Mouse (Mus musculus): ENCODE measurements around the gene Rgp1. TPM values are rescaled to one million over a fixed set of nuclear protein-coding genes. Genes with fewer than 3 reads are reported as not detected.

Gene Rgp1
- total and polyA plus RNA-seq, 3 experiments: 17.1 to 47.6 TPM; not detected in 1

GRCm38 (mm10) chr4:43561997-43562768 lies 16.3 kb upstream of the Rgp1 start, which contains the start of the genes Creb3 and Tln1 (continued):
- TF ChIP-seq HCFC1 (IDR thresholded peaks at IDR 0.05; ENCODE audit: low read depth, low read length) (peak; percentile 95), ZKSCAN1 (IDR thresholded peaks at IDR 0.05; ENCODE audit: low read depth, low read length) (no peak), JUND (IDR thresholded peaks at IDR 0.05; ENCODE audit: low read depth, low read length) (no peak), GATA1 (IDR thresholded peaks at IDR 0.05; ENCODE audit: low read depth, low read length) (no peak), MXI1 (IDR thresholded peaks at IDR 0.05; ENCODE audit: low read depth, low read length) (peak; percentile 80), NELFE (IDR thresholded peaks at IDR 0.05; ENCODE audit: low read depth, low read length) (peak; percentile 69)

DNA sequence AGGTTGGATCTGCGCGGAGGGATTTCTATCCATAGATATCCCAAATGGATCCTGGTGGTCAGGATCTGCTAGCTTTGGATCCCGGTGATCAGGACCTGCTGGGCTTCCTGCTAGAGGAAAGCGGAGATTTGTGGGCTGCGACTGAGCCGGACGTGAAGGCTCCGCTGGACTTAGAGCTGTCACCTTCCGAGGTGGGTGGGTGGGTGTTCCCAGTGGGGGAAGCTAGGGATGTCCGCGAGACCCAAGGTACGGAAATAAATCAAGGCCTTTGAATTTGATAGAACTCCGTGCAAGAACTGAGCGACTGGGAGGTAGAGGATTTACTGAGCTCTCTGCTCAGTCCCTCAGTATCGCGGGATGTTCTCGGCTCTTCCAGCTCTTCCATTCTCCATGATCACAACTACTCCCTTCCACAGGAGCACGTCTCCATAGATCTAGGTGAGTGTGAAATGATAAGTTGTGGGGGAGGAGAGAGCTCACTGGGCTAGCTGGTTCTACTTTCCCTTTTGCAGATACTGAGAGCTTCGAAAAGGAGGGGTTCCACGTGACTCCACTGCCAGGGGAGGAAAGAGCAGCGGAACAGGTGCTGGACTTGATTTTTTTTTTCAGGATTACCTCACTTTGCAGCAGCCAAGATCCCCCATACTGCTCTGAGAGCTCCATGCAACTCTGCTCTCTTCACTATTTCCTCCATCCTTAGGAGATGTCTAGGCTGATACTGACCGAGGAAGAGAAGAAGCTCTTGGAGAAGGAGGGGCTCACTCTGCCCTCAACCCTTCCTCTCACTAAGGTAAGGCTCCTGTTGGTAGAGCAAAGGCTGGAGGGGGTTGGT lies 15.5 kb upstream of the Rgp1 start:
- TF ChIP-seq KAT2A (conservative IDR thresholded peaks at IDR 0.05; ENCODE audit: low read depth, low read length) (peak; percentile 11), USF1 (IDR thresholded peaks at IDR 0.05; ENCODE audit: low read depth, low read length) (peak; percentile 65), ZC3H11A (IDR thresholded peaks at IDR 0.05; ENCODE audit: low read depth, low read length) (no peak), ETS1 (IDR thresholded peaks at IDR 0.05; ENCODE audit: low read depth, low read length) (0 out of 2 replicates have a peak, but pooled peaks have one; percentile 7), MXI1 (IDR thresholded peaks at IDR 0.05; ENCODE audit: low read depth, low read length) (peak; percentile 31; the same call in 1 of the 2 replicates), USF2 (IDR thresholded peaks at IDR 0.05; ENCODE audit: borderline replicate concordance in 1 of 2, insufficient read depth in 1 of 2, low read depth in 1 of 2, low read length in 2 of 2) (no peak), NELFE (IDR thresholded peaks at IDR 0.05; ENCODE audit: low read depth, low read length) (peak; percentile 20; the same call in 1 of the 2 replicates), MAX (IDR thresholded peaks at IDR 0.05; ENCODE audit: low read length) (peak; percentile 68; the same call in 1 of the 2 replicates), HCFC1 (IDR thresholded peaks at IDR 0.05; ENCODE audit: low read depth, low read length) (peak; percentile 18; the same call in 1 of the 2 replicates), NRF1 (IDR thresholded peaks at IDR 0.05; ENCODE audit: insufficient read depth, low read depth, low read length, poor library complexity, severe bottlenecking) (no peak), MYC (IDR thresholded peaks at IDR 0.05; ENCODE audit: low read depth, low read length) (0 out of 2 replicates have a peak, but pooled peaks have one; percentile 25)

More for the DNA sequence above, 15.5 kb upstream of the Rgp1 start:
- H3K9me3 ChIP-seq (replicated peaks; ENCODE audit: insufficient read depth, low read length): no peaks in the 10 kb centered on the region
- peaks cover 22 to 38% of the 10 kb centered on the region in 2 experiments for H3K4me1 ChIP-seq (ENCODE audit: control insufficient read depth in 1 of 2, insufficient read depth in 2 of 2, low read length in 2 of 2)
- DNase-seq (ENCODE audit: low read depth, low spot score): peak; percentile 65
- no peaks in the 10 kb centered on the region for H3K27me3 ChIP-seq (ENCODE audit: control insufficient read depth in 1 of 2, insufficient read depth in 2 of 2, low read length in 2 of 2)
- peak overlapping the region; percentile 61 for H3K27ac ChIP-seq (ENCODE audit: control insufficient read depth, low read depth, low read length)
- H3K4me3 ChIP-seq (ENCODE audit: control insufficient read depth in 1 of 2, insufficient read depth in 1 of 2, low read depth in 2 of 2, low read length in 2 of 2): peak overlapping the region; percentile 82
- peak overlapping the region; percentile 67 for H3K9ac ChIP-seq (ENCODE audit: control insufficient read depth, low read depth, low read length, poor library complexity, severe bottlenecking)
- peaks cover 39% of the 10 kb centered on the region for H3K79me2 ChIP-seq (ENCODE audit: control insufficient read depth, insufficient read depth, low read length, poor library complexity)
- H3K36me3 ChIP-seq (ENCODE audit: control insufficient read depth in 1 of 2, insufficient read depth in 2 of 2, low read length in 2 of 2): peaks cover 0 to 32% of the 10 kb centered on the region in 2 experiments; a peak in 2 of 4 replicates
